Mouse (Mus musculus): Measurements from ENCODE around the gene Wasf2. TPM values are rescaled to one million over a fixed set of nuclear protein-coding genes. Genes with fewer than 3 reads are reported as not detected.

Wasf2 gene
- total and polyA plus RNA-seq, 3 experiments, result 14.9 to 59.5 (median 21.7) TPM

- Histone ChIP-seq H3K27ac (ENCODE audit: insufficient read depth, low read depth) (no peak overlapping the region), H3K79me2 (replicated peaks; ENCODE audit: control insufficient read depth, extremely low read depth, insufficient read depth, poor library complexity, severe bottlenecking) (no peaks in the 10 kb centered on the region), H3K4me3 (replicated peaks in 1 of 3; ENCODE audit: low read depth in 2 of 3, low read length in 2 of 3, poor library complexity in 1 of 3) (no peak overlapping the region), H3K9me3 (replicated peaks; ENCODE audit: low read length) (no peaks in the 10 kb centered on the region), H3K4me2 (ENCODE audit: insufficient read depth, low read depth, poor library complexity, severe bottlenecking) (no peak overlapping the region), H3K27me3 (replicated peaks) (peaks cover 44% of the 10 kb centered on the region), H3K4me1 (ENCODE audit: control insufficient read depth in 1 of 2, insufficient read depth in 2 of 2) (peaks cover 10 to 17% of the 10 kb centered on the region in 2 experiments), H3K36me3 (replicated peaks in 1 of 2; ENCODE audit: control insufficient read depth in 1 of 2, insufficient read depth in 1 of 2, low read length in 1 of 2) (no peaks in the 10 kb centered on the region), H3K9ac (ENCODE audit: insufficient read depth, low read depth) (no peak overlapping the region)
- in situ Hi-C loops (cut with MboI; ENCODE audit: low pct_ligation_motif_present, low pct_unique_long_range_greater_than_20kb, low sequenced_read_pairs), result loop anchor here (10.0 kb wide), 1 partner anchor 195 kb away; the partner anchor contains the start of gene Ahdc1
- dilution Hi-C loops (cut with MboI; ENCODE audit: extremely low pct_ligation_motif_present, extremely low pct_unique_long_range_greater_than_20kb, low sequenced_read_pairs), result no loop called here
- TF ChIP-seq PAX5 (IDR thresholded peaks at IDR 0.05; ENCODE audit: low read length) (no peak), ZNF384 (IDR thresholded peaks at IDR 0.05; ENCODE audit: low read depth, low read length) (peak; percentile 94), CTCF (conservative IDR thresholded peaks at IDR 0.05 in 1 of 2, IDR thresholded peaks at IDR 0.05 in 1 of 2; ENCODE audit: low read depth in 2 of 2, low read length in 2 of 2) (peak; percentile 47 to 86), ZC3H11A (IDR thresholded peaks at IDR 0.05; ENCODE audit: low read depth, low read length) (peak; percentile 27), ETS1 (conservative IDR thresholded peaks at IDR 0.05; ENCODE audit: low read depth, low read length) (no peak), IRF4 (IDR thresholded peaks at IDR 0.05; ENCODE audit: low read depth, low read length) (0 out of 2 replicates have a peak, but pooled peaks have one; percentile 11), RAD21 (IDR thresholded peaks at IDR 0.05; ENCODE audit: low read depth, low read length) (peak; percentile 72), SMC3 (IDR thresholded peaks at IDR 0.05; ENCODE audit: low read depth, low read length) (peak; percentile 81)
- DNase-seq (ENCODE audit: extremely low read depth), result peak; percentile 61
Observed at GRCm38 (mm10) chr4:133209366-133209765, 79.1 kb downstream of the Wasf2 start.

- TF ChIP-seq ELF1 (IDR thresholded peaks at IDR 0.05; ENCODE audit: low read depth, low read length) (no peak), MAZ (IDR thresholded peaks at IDR 0.05; ENCODE audit: low read depth, low read length) (no peak), MAX (IDR thresholded peaks at IDR 0.05; ENCODE audit: low read length) (no peak), POLR2A (IDR thresholded peaks at IDR 0.05; ENCODE audit: low read depth, low read length) (no peak), HCFC1 (IDR thresholded peaks at IDR 0.05; ENCODE audit: low read depth, low read length) (no peak), CHD2 (IDR thresholded peaks at IDR 0.05; ENCODE audit: low read length) (no peak), MEF2A (IDR thresholded peaks at IDR 0.05; ENCODE audit: borderline replicate concordance, low read depth, low read length) (no peak), SMC3 (IDR thresholded peaks at IDR 0.05; ENCODE audit: low read depth, low read length) (no peak), MAFK (IDR thresholded peaks at IDR 0.05; ENCODE audit: insufficient replicate concordance, low read length) (no peak), CHD1 (IDR thresholded peaks at IDR 0.05; ENCODE audit: low read depth, low read length) (no peak), ZC3H11A (IDR thresholded peaks at IDR 0.05; ENCODE audit: low read depth, low read length) (no peak), ZNF384 (IDR thresholded peaks at IDR 0.05; ENCODE audit: low read depth, low read length) (no peak), PAX5 (IDR thresholded peaks at IDR 0.05; ENCODE audit: low read length) (no peak), JUND (conservative IDR thresholded peaks at IDR 0.05; ENCODE audit: low read depth, low read length) (no peak), TBP (conservative IDR thresholded peaks at IDR 0.05; ENCODE audit: low read depth, low read length) (no peak), JUN (IDR thresholded peaks at IDR 0.05; ENCODE audit: insufficient read depth, low read depth, low read length) (no peak), ETS1 (conservative IDR thresholded peaks at IDR 0.05; ENCODE audit: low read depth, low read length) (no peak), IRF4 (IDR thresholded peaks at IDR 0.05; ENCODE audit: low read depth, low read length) (no peak)
- no peak overlapping the region for H3K4me3 ChIP-seq (replicated peaks in 1 of 3; ENCODE audit: low read depth in 2 of 3, low read length in 2 of 3, poor library complexity in 1 of 3)
- H3K9ac ChIP-seq (ENCODE audit: insufficient read depth, low read depth), result no peak overlapping the region
- no peaks in the 10 kb centered on the region for H3K79me2 ChIP-seq (replicated peaks; ENCODE audit: control insufficient read depth, extremely low read depth, insufficient read depth, poor library complexity, severe bottlenecking)
- H3K4me2 ChIP-seq (ENCODE audit: insufficient read depth, low read depth, poor library complexity, severe bottlenecking), result no peak overlapping the region
- dilution Hi-C loops (cut with MboI; ENCODE audit: extremely low pct_ligation_motif_present, extremely low pct_unique_long_range_greater_than_20kb, low sequenced_read_pairs), result no loop called here
- H3K4me1 ChIP-seq (ENCODE audit: control insufficient read depth in 1 of 2, insufficient read depth in 2 of 2), result peaks cover 10 to 14% of the 10 kb centered on the region in 2 experiments
- peaks cover 49% of the 10 kb centered on the region for H3K27me3 ChIP-seq (replicated peaks)
- in situ Hi-C loops (cut with MboI; ENCODE audit: low pct_ligation_motif_present, low pct_unique_long_range_greater_than_20kb, low sequenced_read_pairs), result loop anchor here (5.0 kb wide), 1 partner anchor 92 kb away; no protein-coding TSS in a partner anchor
- no peak overlapping the region for H3K27ac ChIP-seq (ENCODE audit: insufficient read depth, low read depth)
- DNase-seq (ENCODE audit: extremely low read depth), result no peak
- H3K36me3 ChIP-seq (replicated peaks in 1 of 2; ENCODE audit: control insufficient read depth in 1 of 2, insufficient read depth in 1 of 2, low read length in 1 of 2), result no peaks in the 10 kb centered on the region
- H3K9me3 ChIP-seq (replicated peaks; ENCODE audit: low read length), result no peaks in the 10 kb centered on the region
Observed at GRCm38 (mm10) chr4:133210023-133210787, 79.9 kb downstream of the Wasf2 start.

All from CH12.LX (cell line).